Mouse (Mus musculus) liver, adult 2 months (tissue): ENCODE results near the gene Lin54.

Source experiments
- CTCF ChIP-seq: fragments of 200-500 bp; IDR thresholded peaks from 2 replicates; pipeline ENCODE4 v1.5.1; 2011; ENCODE audit warnings: low read depth, low read length, control low read depth
- POLR2A ChIP-seq: fragments of 200-500 bp; IDR thresholded peaks from 2 replicates; pipeline ENCODE4 v1.6.1; 2011; ENCODE audit warnings: low read length, control low read depth; ENCODE audit not compliant: insufficient read depth; ENCODE audit errors: extremely low read depth

- TF ChIP-seq CTCF (no peak), POLR2A (no peak)
These were observed 69.5 kb downstream of the Lin54 start for GRCm38 (mm10) chr5:100430966-100431365.
